Mouse (Mus musculus) kidney, postnatal 10 days (tissue): ENCODE data around the gene Zswim2.
A peak's percentile ranks its signal among the peaks of the same experiment; 100 is the strongest.
"Not testable (repeated sequence)": the region's sequence is repeated elsewhere in the genome, so short reads cannot be mapped to it uniquely, and the experiment has no call there.

Source experiments
- DNase-seq: peaks from one replicate; pipeline ENCODE4 v3.0.0; 2021; ENCODE audit warnings: mixed read lengths

Zswim2 gene

GRCm38 (mm10) chr2:83940931-83941361 is at the start of gene Zswim2:
Gene Zswim2 (minus strand): TSS chr2:83941228.
- DNase-seq, result peak; percentile 62

DNA sequence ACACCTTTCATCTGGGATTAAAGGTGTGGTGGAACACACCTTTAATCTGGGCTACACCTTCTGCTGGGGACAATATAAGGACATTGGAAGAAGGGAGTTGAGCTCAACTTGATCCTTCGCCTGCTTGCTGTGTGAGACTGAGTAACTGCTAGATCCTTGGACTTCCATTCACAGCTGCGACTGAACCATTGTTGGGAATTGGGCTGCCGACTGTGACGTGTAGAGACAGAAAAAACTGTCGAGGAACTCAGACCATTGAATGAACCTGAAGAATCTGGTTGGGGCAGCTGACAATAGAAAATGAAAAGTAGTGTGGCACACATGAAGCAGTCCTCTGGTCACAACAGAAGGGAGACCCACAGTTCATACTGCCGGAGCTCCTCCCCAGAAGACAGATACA is 49.2 kb upstream of the Zswim2 start, which contains the start of gene Gm13691:
Gm13691 (plus strand) TSS at position 301 of the 400 bp plus-strand sequence.
- not testable (repeated sequence) for DNase-seq

GRCm38 (mm10) chr2:83984443-83984842 is 43.4 kb upstream of the Zswim2 start, which contains the start of gene Gm13697:
Gene Gm13697 (plus strand): TSS chr2:83984743.
- not testable (repeated sequence) for DNase-seq

GRCm38 (mm10) chr2:83978633-83979032 is 37.6 kb upstream of the Zswim2 start, which contains the start of gene Gm13694:
Gene Gm13694 (plus strand): TSS chr2:83978933.
- DNase-seq, result not testable (repeated sequence)

DNA sequence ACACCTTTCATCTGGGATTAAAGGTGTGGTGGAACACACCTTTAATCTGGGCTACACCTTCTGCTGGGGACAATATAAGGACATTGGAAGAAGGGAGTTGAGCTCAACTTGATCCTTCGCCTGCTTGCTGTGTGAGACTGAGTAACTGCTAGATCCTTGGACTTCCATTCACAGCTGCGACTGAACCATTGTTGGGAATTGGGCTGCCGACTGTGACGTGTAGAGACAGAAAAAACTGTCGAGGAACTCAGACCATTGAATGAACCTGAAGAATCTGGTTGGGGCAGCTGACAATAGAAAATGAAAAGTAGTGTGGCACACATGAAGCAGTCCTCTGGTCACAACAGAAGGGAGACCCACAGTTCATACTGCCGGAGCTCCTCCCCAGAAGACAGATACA is 31.8 kb upstream of the Zswim2 start, which contains the start of gene Gm13696:
Gm13696 (plus strand) TSS at position 301 of the 400 bp plus-strand sequence.
- DNase-seq, result not testable (repeated sequence)

DNA sequence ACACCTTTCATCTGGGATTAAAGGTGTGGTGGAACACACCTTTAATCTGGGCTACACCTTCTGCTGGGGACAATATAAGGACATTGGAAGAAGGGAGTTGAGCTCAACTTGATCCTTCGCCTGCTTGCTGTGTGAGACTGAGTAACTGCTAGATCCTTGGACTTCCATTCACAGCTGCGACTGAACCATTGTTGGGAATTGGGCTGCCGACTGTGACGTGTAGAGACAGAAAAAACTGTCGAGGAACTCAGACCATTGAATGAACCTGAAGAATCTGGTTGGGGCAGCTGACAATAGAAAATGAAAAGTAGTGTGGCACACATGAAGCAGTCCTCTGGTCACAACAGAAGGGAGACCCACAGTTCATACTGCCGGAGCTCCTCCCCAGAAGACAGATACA is 26.0 kb upstream of the Zswim2 start, which contains the start of gene Gm13695:
Gm13695 (plus strand) TSS at position 301 of the 400 bp plus-strand sequence.
- DNase-seq, result not testable (repeated sequence)

DNA sequence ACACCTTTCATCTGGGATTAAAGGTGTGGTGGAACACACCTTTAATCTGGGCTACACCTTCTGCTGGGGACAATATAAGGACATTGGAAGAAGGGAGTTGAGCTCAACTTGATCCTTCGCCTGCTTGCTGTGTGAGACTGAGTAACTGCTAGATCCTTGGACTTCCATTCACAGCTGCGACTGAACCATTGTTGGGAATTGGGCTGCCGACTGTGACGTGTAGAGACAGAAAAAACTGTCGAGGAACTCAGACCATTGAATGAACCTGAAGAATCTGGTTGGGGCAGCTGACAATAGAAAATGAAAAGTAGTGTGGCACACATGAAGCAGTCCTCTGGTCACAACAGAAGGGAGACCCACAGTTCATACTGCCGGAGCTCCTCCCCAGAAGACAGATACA is 20.2 kb upstream of the Zswim2 start, which contains the start of gene Gm13693:
Gm13693 (plus strand) TSS at position 301 of the 400 bp plus-strand sequence.
- DNase-seq, result not testable (repeated sequence)

GRCm38 (mm10) chr2:83955393-83955792 is 14.4 kb upstream of the Zswim2 start, which contains the start of gene Gm13698:
Gene Gm13698 (plus strand): TSS chr2:83955693.
- DNase-seq, result not testable (repeated sequence)

GRCm38 (mm10) chr2:83941792-83942191 is 764 bp upstream of the Zswim2 start:
- DNase-seq, result no peak

DNA sequence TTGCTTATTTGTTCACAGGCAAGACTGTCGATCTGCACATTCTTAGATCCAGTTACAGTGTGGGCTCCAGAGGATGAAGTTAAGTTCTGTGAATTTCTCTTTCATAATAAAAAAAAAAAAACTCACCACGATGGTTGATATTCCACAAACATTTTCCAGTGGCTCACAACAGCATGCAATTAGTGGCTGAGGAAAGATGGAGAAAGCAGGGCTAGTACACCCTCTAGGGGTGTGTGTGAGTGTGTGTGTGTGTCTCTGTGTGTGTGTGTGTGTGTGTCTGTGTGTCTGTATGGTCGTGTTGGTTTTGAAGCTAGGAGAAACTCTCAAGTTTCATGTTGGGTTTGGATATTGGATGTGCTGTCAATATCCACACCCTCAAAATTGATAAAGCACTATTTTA is 350 bp upstream of the Zswim2 start:
- DNase-seq, result no peak

DNA sequence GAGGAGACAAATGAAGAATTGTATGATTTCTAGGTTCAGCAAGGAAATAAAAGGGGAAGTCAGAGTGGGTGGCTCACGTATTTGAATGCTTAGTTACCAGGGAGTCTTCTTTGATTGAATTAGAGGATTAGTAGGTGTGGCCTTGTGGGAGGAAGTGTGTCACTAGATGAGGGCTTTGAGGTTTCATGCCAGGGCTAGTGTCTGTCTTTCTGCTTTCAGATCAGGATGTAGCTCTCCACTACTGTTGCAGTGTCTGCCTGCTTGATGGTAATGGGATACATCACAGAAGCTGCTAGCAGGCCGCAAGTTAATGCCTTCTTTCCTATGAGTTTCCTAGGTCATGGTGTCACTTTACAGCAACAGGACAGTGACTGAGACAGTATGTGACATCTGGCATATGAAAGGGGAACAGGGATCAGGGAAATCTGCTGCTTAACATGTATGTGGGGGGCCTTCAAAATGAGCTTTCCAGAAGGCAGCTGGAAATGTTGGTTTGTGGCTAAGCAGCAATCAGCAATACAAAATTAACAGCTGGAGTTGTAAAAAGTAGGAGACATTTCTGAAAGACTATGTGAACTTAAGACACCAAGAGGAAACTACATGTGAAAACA is 11.4 kb downstream of the Zswim2 start:
- DNase-seq, result no peak

DNA sequence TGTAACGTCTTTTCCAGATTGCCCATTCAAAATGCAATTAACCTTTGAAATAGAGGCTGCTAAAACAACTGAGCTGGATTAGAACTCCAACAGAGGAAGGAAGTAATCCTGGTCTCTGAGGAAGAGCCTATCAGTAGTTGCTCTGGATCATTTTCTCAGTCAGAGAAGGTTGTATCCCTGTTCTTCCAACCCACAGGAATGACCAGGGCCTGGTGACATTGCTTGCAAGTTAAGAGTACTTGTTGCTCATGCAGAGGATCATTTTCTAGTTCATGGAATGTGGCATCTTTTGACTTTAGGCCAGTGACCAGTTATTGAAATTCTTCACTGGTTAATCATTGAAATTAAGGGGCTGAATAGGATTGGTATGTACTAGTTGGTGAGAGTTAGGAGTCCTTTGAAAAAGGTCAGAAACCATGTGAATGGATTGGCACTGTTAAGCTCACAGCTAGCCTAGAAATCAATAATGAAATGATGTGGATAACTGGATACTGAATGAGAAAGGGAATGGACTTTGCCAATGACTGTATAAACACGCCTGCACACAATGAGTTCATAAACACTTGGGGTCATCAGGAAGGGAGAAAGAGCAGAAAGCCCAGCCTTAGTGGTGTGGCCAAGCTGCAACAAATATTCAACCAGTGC is 39.0 kb downstream of the Zswim2 start:
- no peak for DNase-seq

DNA sequence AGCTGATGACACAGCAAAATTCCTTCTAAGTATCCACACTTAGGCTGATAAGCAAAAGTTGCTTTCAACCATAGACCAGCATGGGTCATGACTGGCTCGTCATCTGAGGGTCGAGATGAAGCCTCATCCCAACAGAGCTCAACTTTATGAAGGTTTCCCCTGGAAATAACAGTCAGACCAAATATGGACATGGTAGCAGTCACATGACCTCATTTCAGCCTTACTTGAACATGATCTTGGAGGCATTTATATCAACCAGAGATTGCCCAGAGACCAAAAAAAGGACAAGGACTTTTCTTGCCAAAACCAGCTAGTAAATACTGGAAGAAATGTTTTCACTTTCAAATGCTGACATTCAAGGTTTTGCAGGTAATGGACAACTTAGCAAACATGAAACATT is 47.3 kb downstream of the Zswim2 start:
- DNase-seq, result no peak

- DNase-seq, result no peak
Observed at GRCm38 (mm10) chr2:83883850-83884420, 57.1 kb downstream of the Zswim2 start.
